In genomic region chr16:77315354-77315753, GRCm38 (mm10) we compare ENCODE assay signal across 20 mouse cellular contexts.
DNase-seq lines count a peak whose midpoint lies in the region; ATAC-seq and TF ChIP-seq lines count a peak whose summit lies in the region.
"Had no signal": no experiment of that assay in that cellular context is flagged by ENCODE, and none has a peak within 500 bp of the region (broad histone marks: within the 10 kb centered on the region; RNA-seq: fewer than 3 reads in every experiment).

No protein-coding gene starts in this region.

- ATAC-seq in granulocyte monocyte progenitor cell, adult 5-6 weeks (replicated peaks; ENCODE audit: poor library complexity, severe bottlenecking) = peak; percentile 31
- ATAC-seq: intestine, embryonic 15.5 days had no signal

- intact Hi-C loops in gastrocnemius, adult 2 months (cut with DNase I) = no loop called here
- intact Hi-C loops in left cerebral cortex, adult 2 months (cut with DNase I) = no loop called here

- H3K4me3 ChIP-seq in gastrocnemius, adult 2 months = no peak overlapping the region
- H3K4me3 ChIP-seq in left cerebral cortex, adult 2 months = no peak overlapping the region
- H3K4me3 ChIP-seq: intestine, embryonic 15.5 days; limb, embryonic 15.5 days; liver, embryonic 15.5 days; megakaryocyte, embryonic 14.5 days had no signal

- DNase-seq in gastrocnemius, adult 2 months = no peak
- no peak for DNase-seq in gastrocnemius, postnatal 25 days
- DNase-seq in left cerebral cortex, adult 2 months (ENCODE audit: extremely low spot score in 1 of 2, low spot score in 2 of 2) = no peak
- DNase-seq in left cerebral cortex, adult 8-10 months (ENCODE audit: low spot score in 2 of 2) = no peak
- no peak for DNase-seq in urinary bladder, adult 2 months (ENCODE audit: low spot score)
- no peak for DNase-seq in thymus, postnatal 10 days (ENCODE audit: low spot score in 2 of 2)
- DNase-seq: adrenal gland, adult 8-10 months; cerebellum, adult 11 months; cerebellum, postnatal 36 days; gastrocnemius, postnatal 10 days; kidney, adult 9 months; kidney, postnatal 25 days; midbrain, embryonic 14.5 days; right cerebral cortex, postnatal 25 days had no signal

- TF ChIP-seq CTCF in gastrocnemius, adult 2 months (IDR thresholded peaks at IDR 0.05) = no peak
- no peak for TF ChIP-seq CTCF in left cerebral cortex, adult 2 months (IDR thresholded peaks at IDR 0.05)

- H3K27ac ChIP-seq in gastrocnemius, adult 2 months = peak overlapping the region; percentile 17; the same call in 1 of the 2 replicates
- peak overlapping the region; percentile 34 for H3K27ac ChIP-seq in left cerebral cortex, adult 2 months
- H3K27ac ChIP-seq: hindbrain, embryonic 14.5 days; intestine, embryonic 15.5 days; limb, embryonic 15.5 days; liver, embryonic 15.5 days had no signal
